Mouse (Mus musculus): Measurements from ENCODE around the gene Cks1b.

The Cks1b gene

DNA sequence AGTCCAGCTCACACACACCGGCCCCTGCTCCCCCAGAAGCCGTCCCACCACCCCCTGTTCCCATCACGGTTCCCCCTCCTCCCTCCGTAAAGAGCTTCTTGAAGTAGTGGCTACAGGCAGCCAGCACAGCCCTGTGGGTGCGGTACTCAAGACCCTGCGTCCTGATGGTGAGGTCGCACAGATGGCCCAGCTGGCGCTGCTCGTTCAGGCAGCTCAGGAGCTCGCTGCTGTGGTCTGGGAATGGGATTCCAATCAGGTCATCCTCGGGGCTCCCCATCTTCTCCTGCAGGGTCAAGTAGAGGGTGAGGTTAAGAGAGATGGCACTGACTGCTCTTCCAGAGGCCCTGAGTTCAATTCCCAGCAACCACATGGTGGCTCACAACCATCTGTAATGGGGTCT lies 37.0 kb downstream of the Cks1b start:
- DNase-seq, result no peak

DNA sequence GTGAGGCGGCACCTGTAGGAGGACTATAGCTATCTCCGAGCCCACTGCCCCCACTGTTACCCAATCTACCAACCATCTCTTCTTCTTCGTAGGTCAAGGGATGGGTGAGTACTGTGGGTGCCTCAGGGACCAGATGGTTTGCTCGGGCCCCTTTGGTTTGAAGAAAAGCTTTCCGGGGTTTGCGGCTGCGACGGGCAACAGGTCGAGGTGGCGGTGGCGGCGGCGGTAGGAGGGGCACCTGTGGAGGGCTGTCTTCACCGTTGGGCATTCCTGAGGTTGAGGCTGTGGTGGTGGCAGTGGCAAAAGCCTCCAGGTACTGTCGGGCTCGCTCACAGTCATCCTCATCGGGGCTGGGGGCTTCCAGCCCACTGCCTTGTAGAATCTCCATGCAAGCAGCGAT lies 37.5 kb downstream of the Cks1b start:
- no peak for DNase-seq

DNA sequence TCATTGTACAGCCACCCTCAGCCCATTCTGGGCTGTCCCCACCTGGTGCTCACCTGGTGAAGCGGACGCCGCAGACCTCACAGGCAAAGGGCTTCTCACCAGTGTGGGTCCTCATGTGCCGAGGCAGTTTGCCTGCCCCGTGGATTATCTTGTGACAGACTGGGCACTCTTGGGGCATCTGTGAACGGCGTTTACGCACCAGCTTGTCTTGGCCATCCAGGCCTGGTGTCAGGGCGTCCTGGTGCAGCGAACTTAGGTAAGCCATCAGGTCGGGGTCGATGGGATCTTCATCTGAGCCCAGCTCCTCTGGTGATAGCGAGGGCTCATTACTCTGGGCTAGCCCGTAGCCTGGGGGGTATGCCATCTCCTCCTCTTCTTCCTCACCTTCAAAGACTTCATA lies 37.9 kb downstream of the Cks1b start:
- DNase-seq, result no peak

DNA sequence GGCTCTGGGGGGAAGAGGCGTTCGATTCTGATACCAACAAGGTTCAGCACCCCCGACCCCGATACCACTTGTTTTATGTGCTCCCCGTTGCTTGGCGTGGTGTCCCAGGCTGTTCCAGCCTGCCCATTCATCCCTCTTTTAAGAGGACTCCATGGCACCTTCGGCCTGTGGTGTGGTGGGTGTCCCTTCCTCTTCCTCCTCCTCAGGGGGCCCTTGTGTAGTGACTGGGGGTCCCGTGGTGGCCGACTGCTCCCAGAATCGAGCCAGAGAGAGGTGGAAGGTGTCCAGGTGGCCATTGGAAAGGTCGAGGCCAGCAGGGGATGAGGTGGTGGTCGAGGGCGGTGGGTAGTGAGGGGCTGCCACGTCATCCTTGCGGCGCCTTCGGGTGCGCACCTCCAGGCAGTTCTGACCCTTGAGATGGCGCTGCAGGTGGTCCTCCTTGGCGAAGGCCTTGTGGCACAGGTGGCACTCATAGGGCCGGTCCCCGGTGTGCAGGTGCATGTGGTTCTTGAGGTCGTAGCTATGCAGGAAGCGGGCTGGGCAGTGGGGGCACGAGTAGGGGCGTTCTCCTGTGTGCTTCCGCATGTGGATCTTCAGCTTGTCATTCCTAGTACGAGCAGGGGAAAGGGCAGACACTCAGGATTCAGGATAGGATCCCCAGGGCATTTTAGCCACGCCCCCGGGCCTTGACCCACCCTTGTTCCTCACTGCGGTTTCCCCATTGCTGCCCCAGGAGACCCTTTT lies 38.6 kb downstream of the Cks1b start:
- no peak for DNase-seq

DNA sequence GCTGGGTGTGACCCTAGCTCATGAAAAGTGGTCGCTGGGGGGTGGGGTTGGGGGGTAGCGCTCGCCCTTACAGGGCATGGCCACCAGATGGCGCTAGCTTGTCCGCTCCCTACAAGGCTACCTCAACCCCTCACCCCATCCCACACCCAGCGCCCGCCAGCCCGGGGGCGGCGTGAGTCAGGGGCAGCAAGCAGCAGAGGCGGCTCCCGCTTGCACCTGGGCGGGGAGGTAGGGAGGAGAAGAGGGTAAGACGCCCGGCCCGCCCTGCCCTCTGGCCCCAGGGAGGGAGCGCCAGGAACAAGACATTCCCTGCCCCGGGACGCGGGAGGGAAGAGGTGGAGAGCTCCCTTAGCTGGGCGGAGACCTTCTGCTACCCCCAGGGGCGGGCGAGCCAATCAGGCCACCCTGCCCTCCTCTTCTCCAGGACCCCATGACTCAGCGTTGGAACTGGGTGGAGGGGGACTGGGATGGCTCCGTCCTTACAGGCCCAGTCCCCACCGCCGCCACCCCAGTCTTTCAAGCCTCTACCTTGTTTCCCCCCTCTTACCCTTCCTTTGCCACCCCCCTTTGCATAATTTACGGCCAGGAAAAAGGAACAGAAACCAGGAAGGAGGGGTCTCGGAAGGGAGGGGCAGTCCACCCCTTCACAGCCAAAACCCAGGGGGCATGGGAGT lies 39.7 kb downstream of the Cks1b start:
- DNase-seq, result peak; percentile 69

DNA sequence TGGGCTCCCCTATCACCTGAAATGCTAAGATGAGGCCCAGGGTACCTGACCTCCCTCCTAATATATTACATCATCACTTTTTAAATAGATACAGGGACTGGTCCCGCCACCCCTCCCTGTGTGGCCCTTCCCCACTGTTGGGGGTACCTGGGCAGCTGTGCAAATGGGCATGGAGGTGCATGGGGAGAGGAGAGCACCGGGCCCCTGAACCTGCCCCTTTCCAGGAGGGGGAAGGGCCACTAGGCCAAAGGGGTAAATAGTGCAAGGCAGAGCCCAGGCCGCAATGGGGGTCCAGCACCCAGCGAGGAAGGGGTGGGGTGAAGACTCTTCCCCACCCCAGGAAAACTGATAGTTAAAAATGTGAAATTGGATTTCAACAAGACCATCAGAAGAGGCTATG lies 40.4 kb downstream of the Cks1b start:
- no peak for DNase-seq

DNA sequence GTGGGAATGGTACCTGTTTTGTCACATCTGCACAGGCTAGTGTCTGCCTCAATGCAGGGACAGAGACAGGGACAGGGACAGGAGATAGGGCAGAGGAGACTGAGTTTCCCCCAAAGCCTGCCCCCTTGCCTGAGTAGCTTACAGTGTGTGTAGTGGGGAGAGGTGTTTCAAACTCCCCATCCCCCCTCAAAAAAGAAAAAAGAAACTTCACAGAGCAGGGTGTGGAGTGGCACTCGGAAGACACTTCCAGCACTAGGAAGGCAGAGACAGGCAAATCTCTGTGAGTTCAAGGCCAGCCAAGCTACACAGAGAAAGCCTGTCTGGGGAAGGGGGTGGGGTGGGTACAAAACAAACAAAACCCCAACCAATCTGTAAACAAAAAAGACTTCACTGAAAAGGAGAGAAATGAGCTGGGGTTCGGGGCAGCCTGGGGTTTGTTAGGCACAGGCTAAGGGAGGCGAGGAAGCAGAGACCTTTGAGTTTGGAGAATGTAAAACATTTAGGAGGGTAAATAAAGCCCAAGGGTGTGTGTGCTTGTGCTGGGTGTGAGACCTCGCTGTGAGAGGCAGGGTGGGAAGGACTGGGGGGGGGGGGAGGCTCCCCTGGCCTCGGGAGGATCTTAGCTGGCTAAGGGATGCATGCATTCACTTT lies 44.5 kb downstream of the Cks1b start:
- DNase-seq, result no peak

DNA sequence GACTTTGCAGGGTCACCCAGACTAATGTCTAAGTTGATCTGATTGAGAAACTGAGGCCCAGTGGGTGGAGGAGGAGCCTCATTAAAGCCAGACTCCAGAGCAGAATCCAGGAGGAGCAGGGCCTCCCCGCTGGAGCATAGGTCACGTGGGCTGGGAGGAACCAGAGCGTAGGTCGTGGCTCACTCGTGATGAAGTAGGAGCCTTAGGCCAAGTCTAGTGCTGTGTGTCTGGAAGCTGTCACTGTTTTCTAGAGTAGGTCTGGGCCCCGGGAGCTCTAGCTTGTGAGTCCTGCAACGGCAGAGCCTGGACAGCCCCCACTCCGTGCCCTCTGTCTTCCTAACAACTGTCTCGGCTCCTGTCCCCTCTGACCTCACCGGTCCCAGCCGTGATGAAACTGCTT lies 50.8 kb downstream of the Cks1b start:
- DNase-seq, result no peak

DNA sequence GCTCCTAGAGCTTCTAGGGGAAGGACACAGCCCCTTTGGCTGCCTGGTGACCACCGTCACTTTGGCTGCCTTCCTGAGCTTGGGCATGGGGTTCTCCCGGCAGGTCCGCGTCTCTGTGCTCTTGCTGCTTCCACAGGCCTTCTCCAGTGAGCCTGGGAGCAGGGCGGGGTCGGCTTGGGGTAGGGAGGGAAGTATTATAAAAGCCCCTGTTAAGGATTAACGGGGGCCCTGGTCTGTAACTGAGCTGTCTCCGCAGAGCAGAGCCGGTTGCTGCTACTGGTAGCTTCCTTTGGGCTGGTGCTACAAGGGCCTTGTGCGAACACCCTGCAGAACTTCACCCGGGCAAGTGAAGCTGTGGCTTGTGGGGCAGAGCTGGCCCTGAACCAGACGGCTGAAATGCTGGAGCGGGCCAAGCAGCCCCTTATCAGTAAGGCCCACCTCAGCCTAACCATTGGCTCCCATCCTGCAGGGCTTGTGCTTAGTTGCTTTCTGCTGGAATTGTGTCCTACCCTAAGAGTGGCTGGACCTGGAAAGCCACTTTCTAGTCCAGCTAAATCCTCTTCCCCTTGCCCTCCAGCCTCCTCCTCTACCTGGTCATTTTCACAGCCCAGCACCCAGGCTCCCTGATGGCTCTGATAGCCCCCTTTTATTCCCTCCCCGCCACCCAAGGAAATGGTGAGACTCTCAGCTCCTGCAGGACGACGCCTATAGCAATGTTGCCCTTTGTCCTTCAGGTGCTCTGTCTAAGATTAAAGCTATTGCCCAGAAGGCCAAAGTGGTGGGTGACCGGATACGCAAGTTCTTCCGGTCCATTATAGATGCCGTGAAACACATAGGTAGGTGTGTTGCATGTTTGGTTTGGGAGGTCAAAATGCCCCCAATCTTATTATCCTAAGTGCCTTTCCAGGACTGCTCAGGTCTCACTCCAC lies 52.4 kb downstream of the Cks1b start:
- no peak for DNase-seq
